Mouse (Mus musculus) gastrocnemius, postnatal 25 days (tissue): ENCODE measurements at regions not wholly inside any gene's neighbourhood (a gene's known extent, or its start where the extent isn't known, plus 50 kb on each side); places are given as distances from the start of the nearest gene placed in this dataset.

Source experiments
- DNase-seq: peaks from one replicate; pipeline ENCODE4 v3.0.0; 2022

GRCm38 (mm10) chr13:16316581-16316980 is 304.9 kb downstream of the Inhba start:
- DNase-seq, result no peak

GRCm38 (mm10) chr13:16317412-16317811 is 305.8 kb downstream of the Inhba start:
- no peak for DNase-seq

- DNase-seq, result no peak
Observed at GRCm38 (mm10) chr13:16320392-16320791, 308.7 kb downstream of the Inhba start.

- no peak for DNase-seq
Observed at GRCm38 (mm10) chr13:16325661-16326060, 314.0 kb downstream of the Inhba start.

GRCm38 (mm10) chr13:16341727-16342126 is 330.1 kb downstream of the Inhba start:
- no peak for DNase-seq

GRCm38 (mm10) chr13:16342171-16342570 is 330.5 kb downstream of the Inhba start:
- no peak for DNase-seq

- peak; percentile 33 for DNase-seq
Observed at GRCm38 (mm10) chr13:16343280-16343945, 331.8 kb downstream of the Inhba start.

GRCm38 (mm10) chr13:16349353-16349752 is 337.7 kb downstream of the Inhba start:
- no peak for DNase-seq

GRCm38 (mm10) chr13:16350061-16350460 is 338.4 kb downstream of the Inhba start:
- no peak for DNase-seq

- no peak for DNase-seq
Observed at GRCm38 (mm10) chr13:16355316-16355715, 343.7 kb downstream of the Inhba start.

- no peak for DNase-seq
Observed at GRCm38 (mm10) chr13:16379492-16379891, 367.8 kb downstream of the Inhba start.

GRCm38 (mm10) chr13:16379949-16380348 is 368.3 kb downstream of the Inhba start:
- no peak for DNase-seq

- no peak for DNase-seq
Observed at GRCm38 (mm10) chr13:16382936-16383511, 371.4 kb downstream of the Inhba start.

- no peak for DNase-seq
Observed at GRCm38 (mm10) chr13:16416356-16417019, 404.8 kb downstream of the Inhba start.

GRCm38 (mm10) chr13:16424147-16424546 is 412.5 kb downstream of the Inhba start:
- no peak for DNase-seq

GRCm38 (mm10) chr13:16435436-16435835 is 423.8 kb downstream of the Inhba start:
- no peak for DNase-seq

GRCm38 (mm10) chr13:16453234-16453633 is 441.6 kb downstream of the Inhba start:
- DNase-seq, result no peak

GRCm38 (mm10) chr13:16459743-16460142 is 448.1 kb downstream of the Inhba start:
- DNase-seq, result no peak

- DNase-seq, result no peak
Observed at GRCm38 (mm10) chr13:16461681-16462080, 450.0 kb downstream of the Inhba start.

- no peak for DNase-seq
Observed at GRCm38 (mm10) chr13:16464823-16465222, 453.2 kb downstream of the Inhba start.

- no peak for DNase-seq
Observed at GRCm38 (mm10) chr13:16465317-16465716, 453.7 kb downstream of the Inhba start.

- DNase-seq, result no peak
Observed at GRCm38 (mm10) chr13:16465812-16466211, 454.2 kb downstream of the Inhba start.

- no peak for DNase-seq
Observed at GRCm38 (mm10) chr13:16476515-16476914, 464.9 kb downstream of the Inhba start.

- no peak for DNase-seq
Observed at GRCm38 (mm10) chr13:16487292-16487691, 475.6 kb downstream of the Inhba start.
